Mouse (Mus musculus) regulatory T cell (primary cell): ENCODE data around the gene Kirrel3.

Source experiments
- in situ Hi-C: fragments of 300-600 bp; cut with MboI, MseI; formaldehyde crosslinking; loops from one replicate; pipeline ENCODE4 v1.15.1; 2025; ENCODE audit warnings: high pct_unique_total_duplicates

Kirrel3 gene

GRCm38 (mm10) chr9:34485759-34486431, at the start of gene Kirrel3:
Gene Kirrel3 (plus strand): TSS chr9:34485894.
- in situ Hi-C loops = no loop called here

- in situ Hi-C loops = no loop called here
Measured at GRCm38 (mm10) chr9:34440721-34441120, 45.0 kb upstream of the Kirrel3 start.

- in situ Hi-C loops = no loop called here
Measured at GRCm38 (mm10) chr9:34443950-34444349, 41.7 kb upstream of the Kirrel3 start.

GRCm38 (mm10) chr9:34446497-34447350, 39.0 kb upstream of the Kirrel3 start:
- in situ Hi-C loops = no loop called here

- in situ Hi-C loops = no loop called here
Measured at GRCm38 (mm10) chr9:34447736-34448135, 38.0 kb upstream of the Kirrel3 start.

GRCm38 (mm10) chr9:34448467-34448866, 37.2 kb upstream of the Kirrel3 start:
- in situ Hi-C loops = no loop called here

GRCm38 (mm10) chr9:34458189-34458588, 27.5 kb upstream of the Kirrel3 start:
- in situ Hi-C loops = no loop called here

GRCm38 (mm10) chr9:34459968-34460367, 25.7 kb upstream of the Kirrel3 start:
- in situ Hi-C loops = no loop called here

- in situ Hi-C loops = no loop called here
Measured at GRCm38 (mm10) chr9:34463666-34464065, 22.0 kb upstream of the Kirrel3 start.

GRCm38 (mm10) chr9:34466058-34466457, 19.6 kb upstream of the Kirrel3 start:
- in situ Hi-C loops = no loop called here

GRCm38 (mm10) chr9:34469180-34469579, 16.5 kb upstream of the Kirrel3 start:
- in situ Hi-C loops = no loop called here

- in situ Hi-C loops = no loop called here
Measured at GRCm38 (mm10) chr9:34476206-34476605, 9.5 kb upstream of the Kirrel3 start.

GRCm38 (mm10) chr9:34478494-34478893, 7.2 kb upstream of the Kirrel3 start:
- in situ Hi-C loops = no loop called here

GRCm38 (mm10) chr9:34483236-34483635, 2.5 kb upstream of the Kirrel3 start:
- in situ Hi-C loops = no loop called here

GRCm38 (mm10) chr9:34484665-34485064, 1.0 kb upstream of the Kirrel3 start:
- in situ Hi-C loops = no loop called here

- in situ Hi-C loops = no loop called here
Measured at GRCm38 (mm10) chr9:34488267-34488666, 2.6 kb downstream of the Kirrel3 start.

- in situ Hi-C loops = no loop called here
Measured at GRCm38 (mm10) chr9:34488700-34489315, 3.1 kb downstream of the Kirrel3 start.

- in situ Hi-C loops = no loop called here
Measured at GRCm38 (mm10) chr9:34489316-34489710, 3.6 kb downstream of the Kirrel3 start.

GRCm38 (mm10) chr9:34489760-34490159, 4.1 kb downstream of the Kirrel3 start:
- in situ Hi-C loops = no loop called here

GRCm38 (mm10) chr9:34492121-34492520, 6.4 kb downstream of the Kirrel3 start:
- in situ Hi-C loops = no loop called here

- in situ Hi-C loops = no loop called here
Measured at GRCm38 (mm10) chr9:34493571-34493970, 7.9 kb downstream of the Kirrel3 start.

- in situ Hi-C loops = no loop called here
Measured at GRCm38 (mm10) chr9:34498126-34498525, 12.4 kb downstream of the Kirrel3 start.

GRCm38 (mm10) chr9:34498651-34499050, 13.0 kb downstream of the Kirrel3 start:
- in situ Hi-C loops = no loop called here
